Mouse (Mus musculus): ENCODE data around the gene Yaf2. TPM values are rescaled to one million over a fixed set of nuclear protein-coding genes. Genes with fewer than 3 reads are reported as not detected.
"Not testable (repeated sequence)": the region's sequence is repeated elsewhere in the genome, so short reads cannot be mapped to it uniquely, and the experiment has no call there.

Gene Yaf2
- 138 TPM in 2 replicates for polyA plus RNA-seq (2014; fragmentation: Nextera tagmentation; extraction: Ambion mirVana)

DNA sequence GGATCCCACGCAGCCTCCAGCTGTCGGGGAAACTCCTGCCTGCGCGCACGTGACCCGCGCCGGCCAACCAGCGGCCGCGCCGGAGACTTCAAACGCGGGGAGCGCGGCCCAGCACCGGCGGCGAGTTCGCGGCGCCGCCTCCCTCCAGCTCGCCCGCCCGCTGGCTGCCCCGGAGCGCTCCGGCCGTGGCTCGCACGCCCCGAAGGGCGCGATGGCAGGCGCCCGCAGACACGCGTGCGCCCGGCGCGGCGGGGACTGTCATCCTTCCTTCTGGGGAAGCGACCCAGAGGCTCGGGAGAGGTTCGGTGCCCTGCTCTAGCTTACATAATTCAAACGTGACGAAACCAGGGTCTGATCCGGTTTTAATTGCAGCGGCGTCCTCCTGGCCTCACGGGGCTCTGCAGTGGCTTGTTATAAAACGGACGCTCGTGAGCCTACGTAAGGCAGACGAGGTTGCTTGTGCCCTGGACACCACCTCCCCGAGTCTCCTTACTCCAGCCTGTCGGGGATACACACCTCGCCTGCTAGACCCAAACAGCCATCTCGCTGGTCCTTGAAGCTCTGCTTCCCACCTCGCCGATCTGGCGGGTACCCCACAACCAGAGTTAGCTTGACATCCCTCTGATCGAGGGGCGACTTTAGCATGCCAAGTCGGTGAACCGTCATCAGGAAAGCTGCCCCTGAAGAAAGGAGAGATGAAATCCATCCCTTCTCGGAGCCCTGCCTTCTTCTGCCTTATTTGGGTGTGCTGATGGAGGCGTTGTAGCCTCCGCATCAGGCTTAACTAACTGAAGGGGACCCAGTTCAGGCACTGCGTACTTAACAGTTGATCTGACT lies at the start of gene Yaf2:
Yaf2 (minus strand) TSS at position 11 of the 837 bp plus-strand sequence.
- H3K4me3 ChIP-seq (ENCODE audit: low read depth, low read length), result peak within 1 kb of the TSS; percentile 95
- under 1% methylated on average over 50 of the region's 73 CpGs for WGBS
- H3K27me3 ChIP-seq (ENCODE audit: control insufficient read depth, insufficient read depth, low read length), result no peaks in the 10 kb centered on the region
- H3K36me3 ChIP-seq (ENCODE audit: control insufficient read depth, insufficient read depth, low read length), result no peaks in the 10 kb centered on the region
- H3K4me2 ChIP-seq (ENCODE audit: low read depth), result peak within 1 kb of the TSS; percentile 57
- no peaks in the 10 kb centered on the region for H3K4me1 ChIP-seq (ENCODE audit: control insufficient read depth, insufficient read depth, low read length)
- no peaks in the 10 kb centered on the region for H3K9me3 ChIP-seq (ENCODE audit: control insufficient read depth, low read length)
- peak within 1 kb of the TSS; percentile 95 for H3K9ac ChIP-seq (ENCODE audit: low read length)
- ATAC-seq (ENCODE audit: insufficient read depth, low FRiP score, low TSS enrichment) (peak; percentile 94), DNase-seq (ENCODE audit: low spot score) (peak; percentile 90)
- peak within 1 kb of the TSS; percentile 97 for H3K27ac ChIP-seq (ENCODE audit: low read depth, low read length)

DNA sequence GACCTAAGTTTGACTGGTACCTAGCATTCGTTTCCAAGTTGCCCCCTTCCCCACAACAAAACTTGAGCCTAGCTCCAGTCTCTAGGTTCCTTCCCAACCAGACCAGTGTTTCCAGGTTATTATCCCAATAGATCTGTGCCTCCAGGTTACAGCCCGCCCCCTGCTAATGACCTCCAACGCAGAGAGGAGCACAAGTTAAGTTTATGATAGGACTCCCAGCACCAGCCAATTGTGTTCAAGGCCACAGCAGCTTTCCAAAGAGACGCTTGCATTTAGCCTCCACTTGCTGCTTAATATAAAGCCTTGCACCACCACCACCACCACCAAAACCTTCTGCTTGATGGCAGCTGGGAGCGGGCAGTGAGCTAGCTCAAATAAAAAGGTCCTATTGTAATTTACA lies 44.6 kb upstream of the Yaf2 start:
- Histone ChIP-seq H3K4me2 (ENCODE audit: low read depth) (no peak overlapping the region), H3K4me1 (ENCODE audit: control insufficient read depth, insufficient read depth, low read length) (no peaks in the 10 kb centered on the region), H3K4me3 (ENCODE audit: low read depth, low read length) (no peak overlapping the region), H3K9me3 (ENCODE audit: control insufficient read depth, low read length) (no peaks in the 10 kb centered on the region), H3K36me3 (ENCODE audit: control insufficient read depth, insufficient read depth, low read length) (no peaks in the 10 kb centered on the region; the same call in 1 of the 2 replicates), H3K27ac (ENCODE audit: low read depth, low read length) (no peak overlapping the region), H3K9ac (ENCODE audit: low read length) (no peak overlapping the region), H3K27me3 (ENCODE audit: control insufficient read depth, insufficient read depth, low read length) (no peaks in the 10 kb centered on the region)
- DNase-seq (ENCODE audit: low spot score) (no peak), ATAC-seq (ENCODE audit: insufficient read depth, low FRiP score, low TSS enrichment) (no peak)
- WGBS, result 64% methylated on average over 5 of the region's 5 CpGs

DNA sequence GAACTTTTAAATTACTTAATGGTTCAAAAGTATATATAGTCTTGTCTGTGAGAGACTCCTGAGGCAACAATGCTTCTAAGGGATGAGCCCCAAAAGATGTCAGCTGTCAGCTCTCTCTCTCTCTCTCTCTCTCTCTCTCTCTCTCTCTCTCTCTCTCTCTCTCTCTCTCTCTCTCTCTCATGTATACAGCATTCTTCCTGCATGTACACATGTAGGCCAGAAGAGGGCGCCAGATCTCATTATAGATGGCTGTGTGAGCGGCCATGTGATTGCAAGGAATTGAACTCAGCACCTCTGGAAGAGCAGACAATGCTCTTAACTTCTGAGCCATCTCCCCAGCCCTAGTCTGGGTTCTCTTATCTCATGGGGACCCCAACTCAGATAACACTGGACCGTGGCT lies 42.4 kb upstream of the Yaf2 start:
- no peak overlapping the region for H3K4me2 ChIP-seq (ENCODE audit: low read depth)
- no peak overlapping the region for H3K4me3 ChIP-seq (ENCODE audit: low read depth, low read length)
- DNase-seq (ENCODE audit: low spot score) (no peak), ATAC-seq (ENCODE audit: insufficient read depth, low FRiP score, low TSS enrichment) (no peak)
- H3K4me1 ChIP-seq (ENCODE audit: control insufficient read depth, insufficient read depth, low read length), result no peaks in the 10 kb centered on the region
- no peak overlapping the region for H3K9ac ChIP-seq (ENCODE audit: low read length)
- no peak overlapping the region for H3K27ac ChIP-seq (ENCODE audit: low read depth, low read length)
- H3K27me3 ChIP-seq (ENCODE audit: control insufficient read depth, insufficient read depth, low read length), result no peaks in the 10 kb centered on the region
- 79% methylated on average over 3 of the region's 3 CpGs for WGBS
- no peaks in the 10 kb centered on the region for H3K9me3 ChIP-seq (ENCODE audit: control insufficient read depth, low read length)
- H3K36me3 ChIP-seq (ENCODE audit: control insufficient read depth, insufficient read depth, low read length), result no peaks in the 10 kb centered on the region; the same call in 1 of the 2 replicates

DNA sequence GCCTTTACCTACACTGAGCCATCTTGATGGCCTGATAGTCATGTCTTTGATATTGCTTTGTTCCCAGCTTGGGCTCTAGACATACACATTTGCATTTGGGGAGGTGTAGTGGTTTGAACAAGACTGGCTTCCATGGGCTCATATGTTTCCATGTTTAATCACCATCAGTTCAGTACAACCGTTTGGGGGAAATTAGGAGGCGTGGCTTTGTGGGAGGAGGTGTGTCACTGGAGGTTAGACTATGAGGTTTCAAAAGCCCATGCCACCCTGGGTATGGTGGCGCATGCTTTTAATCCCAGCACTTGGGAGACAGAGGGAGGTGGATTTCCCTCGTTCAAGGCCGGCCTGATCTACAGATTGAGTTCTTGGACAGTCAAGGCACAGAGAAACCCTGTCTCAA lies 39.0 kb upstream of the Yaf2 start:
- no peak for DNase-seq (ENCODE audit: low spot score)
- no peak for ATAC-seq (ENCODE audit: insufficient read depth, low FRiP score, low TSS enrichment)
- Histone ChIP-seq H3K4me1 (ENCODE audit: control insufficient read depth, insufficient read depth, low read length) (no peaks in the 10 kb centered on the region), H3K36me3 (ENCODE audit: control insufficient read depth, insufficient read depth, low read length) (no peaks in the 10 kb centered on the region), H3K9ac (ENCODE audit: low read length) (no peak overlapping the region), H3K27ac (ENCODE audit: low read depth, low read length) (no peak overlapping the region), H3K27me3 (ENCODE audit: control insufficient read depth, insufficient read depth, low read length) (no peaks in the 10 kb centered on the region), H3K9me3 (ENCODE audit: control insufficient read depth, low read length) (no peaks in the 10 kb centered on the region), H3K4me3 (ENCODE audit: low read depth, low read length) (no peak overlapping the region), H3K4me2 (ENCODE audit: low read depth) (no peak overlapping the region)
- 90% methylated on average over 5 of the region's 5 CpGs for WGBS

DNA sequence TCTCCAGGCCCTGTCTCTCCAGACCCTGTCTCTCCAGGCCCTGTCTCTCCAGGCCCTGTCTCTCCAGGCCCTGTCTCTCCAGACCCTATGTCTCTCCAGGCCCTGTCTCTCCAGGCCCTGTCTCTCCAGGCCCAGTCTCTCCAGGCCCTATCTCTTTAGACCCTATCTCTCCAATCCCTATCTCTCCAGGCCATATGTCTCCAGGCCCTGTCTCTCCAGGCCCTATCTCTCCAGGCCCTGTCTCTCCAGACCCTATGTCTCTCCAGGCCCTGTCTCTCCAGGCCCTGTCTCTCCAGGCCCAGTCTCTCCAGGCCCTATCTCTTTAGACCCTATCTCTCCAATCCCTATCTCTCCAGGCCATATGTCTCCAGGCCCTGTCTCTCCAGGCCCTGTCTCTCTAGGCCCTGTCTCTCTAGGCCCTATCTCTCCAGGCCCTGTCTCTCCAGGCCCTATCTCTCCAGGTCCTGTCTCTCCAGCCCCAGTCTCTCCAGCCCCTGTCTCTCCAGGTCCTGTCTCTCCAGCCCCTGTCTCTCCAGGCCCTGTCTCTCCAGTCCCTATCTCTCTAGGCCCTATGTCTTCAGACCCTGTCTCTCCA lies 35.9 kb upstream of the Yaf2 start:
- H3K27me3 ChIP-seq (ENCODE audit: control insufficient read depth, insufficient read depth, low read length); H3K9ac ChIP-seq (ENCODE audit: low read length); H3K27ac ChIP-seq (ENCODE audit: low read depth, low read length); ATAC-seq (ENCODE audit: insufficient read depth, low FRiP score, low TSS enrichment); DNase-seq (ENCODE audit: low spot score); H3K4me2 ChIP-seq (ENCODE audit: low read depth); H3K9me3 ChIP-seq (ENCODE audit: control insufficient read depth, low read length); H3K36me3 ChIP-seq (ENCODE audit: control insufficient read depth, insufficient read depth, low read length); H3K4me3 ChIP-seq (ENCODE audit: low read depth, low read length); H3K4me1 ChIP-seq (ENCODE audit: control insufficient read depth, insufficient read depth, low read length): not testable (repeated sequence)

DNA sequence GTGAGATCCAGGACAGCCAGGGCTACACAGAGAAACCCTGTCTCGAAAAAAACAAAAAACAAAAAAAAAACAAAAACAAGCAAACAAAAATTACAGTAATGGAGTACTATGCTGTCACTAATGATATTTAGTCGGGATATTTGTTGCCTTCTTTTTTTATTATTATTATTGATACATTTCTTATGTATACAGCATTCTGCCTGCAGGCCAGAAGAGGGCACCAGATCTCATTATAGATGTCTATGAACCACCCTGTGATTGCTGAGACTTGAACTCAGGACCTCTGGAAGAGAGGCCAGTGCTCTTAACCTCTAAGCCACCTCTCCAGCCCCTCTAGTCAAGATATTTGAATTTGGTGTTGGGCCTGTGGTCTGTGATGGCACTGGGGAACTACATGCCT lies 35.1 kb upstream of the Yaf2 start:
- DNase-seq (ENCODE audit: low spot score) (no peak), ATAC-seq (ENCODE audit: insufficient read depth, low FRiP score, low TSS enrichment) (no peak)
- Histone ChIP-seq H3K4me3 (ENCODE audit: low read depth, low read length) (no peak overlapping the region), H3K4me1 (ENCODE audit: control insufficient read depth, insufficient read depth, low read length) (no peaks in the 10 kb centered on the region), H3K36me3 (ENCODE audit: control insufficient read depth, insufficient read depth, low read length) (no peaks in the 10 kb centered on the region), H3K9me3 (ENCODE audit: control insufficient read depth, low read length) (no peaks in the 10 kb centered on the region), H3K27me3 (ENCODE audit: control insufficient read depth, insufficient read depth, low read length) (no peaks in the 10 kb centered on the region), H3K9ac (ENCODE audit: low read length) (no peak overlapping the region), H3K27ac (ENCODE audit: low read depth, low read length) (no peak overlapping the region), H3K4me2 (ENCODE audit: low read depth) (no peak overlapping the region)
- WGBS, result 77% methylated on average over 2 of the region's 2 CpGs

DNA sequence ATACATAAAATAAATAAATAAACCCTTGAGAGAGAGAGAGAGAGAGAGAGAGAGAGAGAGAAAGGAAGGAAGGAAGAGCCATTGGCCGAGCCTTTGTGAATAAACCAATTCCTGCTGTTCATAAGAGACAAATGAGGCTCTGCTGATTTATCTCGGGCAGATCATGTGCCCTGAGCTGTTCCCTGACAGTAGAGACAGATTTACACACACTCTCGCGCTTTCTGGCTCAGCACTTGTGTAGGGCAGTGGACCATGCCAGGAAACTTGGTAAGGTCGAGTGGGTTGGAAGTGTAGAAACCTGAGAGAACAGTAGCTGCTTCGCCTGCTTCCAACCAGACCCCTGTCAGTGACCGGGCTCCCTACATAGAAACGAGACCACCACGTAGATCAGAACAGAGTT lies 31.8 kb upstream of the Yaf2 start:
- Histone ChIP-seq H3K4me2 (ENCODE audit: low read depth) (no peak overlapping the region), H3K4me1 (ENCODE audit: control insufficient read depth, insufficient read depth, low read length) (no peaks in the 10 kb centered on the region), H3K9me3 (ENCODE audit: control insufficient read depth, low read length) (no peaks in the 10 kb centered on the region), H3K4me3 (ENCODE audit: low read depth, low read length) (no peak overlapping the region), H3K27ac (ENCODE audit: low read depth, low read length) (no peak overlapping the region), H3K27me3 (ENCODE audit: control insufficient read depth, insufficient read depth, low read length) (no peaks in the 10 kb centered on the region), H3K36me3 (ENCODE audit: control insufficient read depth, insufficient read depth, low read length) (no peaks in the 10 kb centered on the region), H3K9ac (ENCODE audit: low read length) (no peak overlapping the region)
- no peak for DNase-seq (ENCODE audit: low spot score)
- no peak for ATAC-seq (ENCODE audit: insufficient read depth, low FRiP score, low TSS enrichment)
- WGBS, result 79% methylated on average over 9 of the region's 9 CpGs

DNA sequence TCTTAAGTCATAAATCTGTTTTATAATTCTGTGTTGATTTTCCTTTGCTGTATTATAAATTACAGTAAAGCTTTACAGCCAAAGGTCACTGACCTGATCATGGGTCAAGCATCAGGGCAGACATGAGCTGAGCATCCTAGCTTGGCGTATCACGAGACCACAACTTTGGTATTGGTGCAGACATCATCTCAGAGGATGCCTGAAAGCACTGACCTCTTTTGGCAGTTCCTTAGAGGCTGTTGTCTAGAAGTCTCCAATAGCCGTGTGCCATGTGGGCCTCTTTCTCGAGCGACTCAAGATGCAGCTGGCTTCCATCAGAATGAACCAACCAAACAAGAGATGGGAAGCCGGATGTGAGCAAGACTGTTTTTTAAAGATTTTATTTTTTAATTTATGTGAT lies 28.8 kb upstream of the Yaf2 start:
- no peaks in the 10 kb centered on the region for H3K4me1 ChIP-seq (ENCODE audit: control insufficient read depth, insufficient read depth, low read length)
- no peaks in the 10 kb centered on the region for H3K9me3 ChIP-seq (ENCODE audit: control insufficient read depth, low read length)
- no peak overlapping the region for H3K27ac ChIP-seq (ENCODE audit: low read depth, low read length)
- no peak overlapping the region for H3K4me3 ChIP-seq (ENCODE audit: low read depth, low read length)
- no peak for ATAC-seq (ENCODE audit: insufficient read depth, low FRiP score, low TSS enrichment)
- no peak overlapping the region for H3K9ac ChIP-seq (ENCODE audit: low read length)
- 88% methylated on average over 6 of the region's 6 CpGs for WGBS
- DNase-seq (ENCODE audit: low spot score), result no peak
- no peak overlapping the region for H3K4me2 ChIP-seq (ENCODE audit: low read depth)
- no peaks in the 10 kb centered on the region for H3K27me3 ChIP-seq (ENCODE audit: control insufficient read depth, insufficient read depth, low read length)
- no peaks in the 10 kb centered on the region for H3K36me3 ChIP-seq (ENCODE audit: control insufficient read depth, insufficient read depth, low read length)

Data from neural tube, embryonic 11.5 days (tissue).